Mouse (Mus musculus) liver, adult 2 months (tissue): Measurements from ENCODE around the gene Gm17304. TPM values are rescaled to one million over a fixed set of nuclear protein-coding genes. Genes with fewer than 3 reads are reported as not detected.

Experiments used
- DNase-seq: peaks from one replicate; pipeline ENCODE4 v3.0.0-alpha.2; 2011; ENCODE audit warnings: low read depth, low spot score; ENCODE audit errors: extremely low read depth
- H3K27ac ChIP-seq: fragments of 200-500 bp; replicated peaks from 2 replicates; pipeline ENCODE4 v1.5.1; 2012; ENCODE audit warnings: low read depth, mild to moderate bottlenecking, control low read depth, inconsistent platforms, low read length; ENCODE audit not compliant: insufficient read depth
- H3K27me3 ChIP-seq: fragments of 200-500 bp; 2 replicates; pipeline ENCODE4 v1.6.1; 2012; ENCODE audit warnings: mild to moderate bottlenecking, moderate library complexity, low read length, inconsistent platforms; ENCODE audit not compliant: control insufficient read depth, insufficient read depth
- H3K36me3 ChIP-seq: fragments of 200-500 bp; 2 replicates; pipeline ENCODE4 v1.6.1; 2012; ENCODE audit warnings: low read length, inconsistent platforms; ENCODE audit not compliant: control insufficient read depth, insufficient read depth
- H3K4me1 ChIP-seq: fragments of 200-500 bp; 2 replicates; pipeline ENCODE4 v1.6.1; 2011; ENCODE audit warnings: low read length; ENCODE audit not compliant: control insufficient read depth, insufficient read depth
- H3K4me3 ChIP-seq: fragments of 200-500 bp; 2 replicates; pipeline ENCODE4 v1.5.1; 2011; ENCODE audit warnings: low read depth, mild to moderate bottlenecking, control low read depth, low read length, moderate library complexity; ENCODE audit not compliant: insufficient read depth
- H3K79me2 ChIP-seq: fragments of 200-500 bp; 2 replicates; pipeline ENCODE4 v1.6.1; 2012; ENCODE audit warnings: inconsistent platforms, mild to moderate bottlenecking, low read length, moderate library complexity; ENCODE audit not compliant: control insufficient read depth, insufficient read depth
- H3K9ac ChIP-seq: fragments of 200-500 bp; 2 replicates; pipeline ENCODE4 v1.6.1; 2012; ENCODE audit warnings: low read depth, mild to moderate bottlenecking, control low read depth, inconsistent platforms, low read length
- CTCF ChIP-seq: fragments of 200-500 bp; IDR thresholded peaks from 2 replicates; pipeline ENCODE4 v1.5.1; 2011; ENCODE audit warnings: low read depth, low read length, control low read depth
- POLR2A ChIP-seq: fragments of 200-500 bp; IDR thresholded peaks from 2 replicates; pipeline ENCODE4 v1.6.1; 2011; ENCODE audit warnings: low read length, control low read depth; ENCODE audit not compliant: insufficient read depth; ENCODE audit errors: extremely low read depth
- WGBS: fragments of 180-500 bp; shearing (Covaris S2); methylation state at CpG from one replicate; pipeline ENCODE4 v1.1.7; 2018; 5-methylcytosine and 5-hydroxymethylcytosine counted together
- polyA plus RNA-seq: library from polyadenylated mRNA; depleted of rRNA; stranded (reverse); fragments of >200 nt; gene quantifications from 2 replicates; pipeline ENCODE4 v1.2.3, GENCODE M21; 2012
- total RNA-seq: library from RNA; depleted of rRNA; stranded (reverse); fragments of >200 nt; gene quantifications from 2 replicates; pipeline ENCODE4 v1.2.3, GENCODE M21; 2014

Gm17304 gene
- total and polyA plus RNA-seq, 2 experiments = not detected

DNA sequence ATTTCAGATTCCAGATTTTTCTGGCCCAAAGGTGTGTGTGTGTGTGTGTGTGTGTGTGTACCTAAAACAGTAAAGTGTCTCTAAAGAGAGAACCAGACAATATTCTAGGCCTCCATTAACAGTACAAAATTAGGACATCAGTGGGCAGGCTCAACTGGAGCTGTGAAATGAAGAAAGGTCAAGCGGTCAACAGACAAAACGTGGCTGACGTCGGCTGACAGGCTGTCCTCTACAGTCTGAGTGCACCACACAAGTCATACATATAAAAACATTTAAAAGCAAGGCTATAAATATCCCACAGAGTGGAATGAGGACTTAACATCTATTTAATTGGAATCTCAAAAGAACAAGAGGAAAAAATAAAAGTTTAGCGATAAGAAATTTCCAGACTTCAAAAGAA lies 1.8 kb upstream of the Gm17304 start:
- 87% methylated on average over 5 of the region's 5 CpGs for WGBS
- Histone ChIP-seq H3K4me3 (no peak overlapping the region), H3K27ac (no peak overlapping the region), H3K36me3 (no peaks in the 10 kb centered on the region), H3K27me3 (no peaks in the 10 kb centered on the region), H3K79me2 (no peaks in the 10 kb centered on the region), H3K9ac (no peak overlapping the region), H3K4me1 (no peaks in the 10 kb centered on the region; the same call in 1 of the 2 replicates)
- DNase-seq = no peak
- TF ChIP-seq CTCF = no peak
- no peak for TF ChIP-seq POLR2A

DNA sequence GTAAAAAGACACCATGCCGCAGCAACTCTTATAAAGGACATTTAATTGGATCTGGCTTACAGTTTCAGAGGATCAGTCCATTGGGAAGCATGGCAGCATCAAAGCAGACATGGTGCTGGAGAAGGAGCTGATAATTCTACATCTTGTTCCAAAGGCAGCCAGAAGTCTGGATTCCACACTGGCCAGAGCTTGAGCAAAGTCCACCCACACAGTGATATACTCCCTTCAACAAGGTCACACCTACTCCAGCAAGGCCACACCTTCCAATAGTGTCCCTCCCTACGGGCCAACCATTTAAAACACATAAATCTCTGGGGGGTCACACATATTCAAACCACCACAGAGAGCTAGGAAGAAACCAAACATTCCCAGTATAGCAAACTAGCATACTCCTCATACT lies 3.3 kb downstream of the Gm17304 start:
- peaks cover 4% of the 10 kb centered on the region; the same call in 1 of the 2 replicates for H3K36me3 ChIP-seq
- H3K79me2 ChIP-seq = no peaks in the 10 kb centered on the region
- H3K27me3 ChIP-seq = no peaks in the 10 kb centered on the region
- no peak overlapping the region for H3K9ac ChIP-seq
- DNase-seq = peak; percentile 36
- no peak overlapping the region for H3K27ac ChIP-seq
- TF ChIP-seq CTCF = no peak
- TF ChIP-seq POLR2A = no peak
- 83% methylated on average over 2 of the region's 2 CpGs for WGBS
- H3K4me1 ChIP-seq = no peaks in the 10 kb centered on the region; the same call in 1 of the 2 replicates
- no peak overlapping the region for H3K4me3 ChIP-seq

DNA sequence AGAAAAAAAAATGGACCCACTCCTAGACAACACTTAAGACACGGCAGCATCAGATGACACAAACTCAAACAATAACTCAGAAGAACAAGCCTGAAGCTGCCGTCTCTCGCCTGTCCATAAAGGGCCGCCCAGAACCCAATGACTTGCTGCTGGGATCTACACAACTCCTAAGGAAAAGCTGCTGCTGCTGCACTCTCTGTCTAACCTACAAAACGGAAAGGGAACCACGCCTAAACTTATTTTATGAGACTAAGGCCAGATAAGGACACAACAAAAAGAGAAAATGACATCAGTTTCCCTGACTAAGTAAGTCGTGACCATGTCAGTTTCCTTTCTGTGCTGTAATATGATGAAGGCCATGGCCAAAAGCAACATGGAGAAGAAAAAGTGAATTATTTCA lies 5.7 kb downstream of the Gm17304 start:
- TF ChIP-seq CTCF = no peak
- Histone ChIP-seq H3K36me3 (peaks cover 13% of the 10 kb centered on the region), H3K9ac (no peak overlapping the region), H3K79me2 (no peaks in the 10 kb centered on the region), H3K27me3 (no peaks in the 10 kb centered on the region), H3K4me1 (no peaks in the 10 kb centered on the region; the same call in 1 of the 2 replicates), H3K4me3 (no peak overlapping the region), H3K27ac (no peak overlapping the region)
- WGBS = 84% methylated on average over 7 of the region's 7 CpGs
- DNase-seq = no peak

DNA sequence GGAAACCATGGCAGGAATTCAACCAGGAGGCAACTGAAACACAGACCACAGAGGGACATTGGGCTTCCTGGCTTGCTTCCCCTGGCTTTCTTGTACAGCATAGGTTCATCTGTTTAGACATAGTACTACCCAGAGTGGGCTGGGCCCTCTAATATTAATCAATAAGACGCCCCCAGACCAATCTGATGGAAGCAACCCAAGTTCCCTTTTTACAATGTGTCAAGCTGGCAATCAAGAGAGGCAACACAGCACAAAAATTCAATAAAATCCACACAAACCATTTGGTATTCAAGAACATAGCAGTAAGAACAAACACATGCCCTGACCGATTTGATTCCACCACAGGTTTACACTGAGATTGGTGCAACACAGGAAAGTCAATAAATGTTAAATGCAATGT lies 6.1 kb downstream of the Gm17304 start:
- H3K4me3 ChIP-seq = no peak overlapping the region
- peaks cover 14% of the 10 kb centered on the region for H3K36me3 ChIP-seq
- DNase-seq = no peak
- H3K4me1 ChIP-seq = no peaks in the 10 kb centered on the region; the same call in 1 of the 2 replicates
- H3K27ac ChIP-seq = no peak overlapping the region
- WGBS = 54% methylated on average over 2 of the region's 2 CpGs
- no peaks in the 10 kb centered on the region for H3K27me3 ChIP-seq
- no peaks in the 10 kb centered on the region for H3K79me2 ChIP-seq
- TF ChIP-seq CTCF = no peak
- no peak for TF ChIP-seq POLR2A
- no peak overlapping the region for H3K9ac ChIP-seq

DNA sequence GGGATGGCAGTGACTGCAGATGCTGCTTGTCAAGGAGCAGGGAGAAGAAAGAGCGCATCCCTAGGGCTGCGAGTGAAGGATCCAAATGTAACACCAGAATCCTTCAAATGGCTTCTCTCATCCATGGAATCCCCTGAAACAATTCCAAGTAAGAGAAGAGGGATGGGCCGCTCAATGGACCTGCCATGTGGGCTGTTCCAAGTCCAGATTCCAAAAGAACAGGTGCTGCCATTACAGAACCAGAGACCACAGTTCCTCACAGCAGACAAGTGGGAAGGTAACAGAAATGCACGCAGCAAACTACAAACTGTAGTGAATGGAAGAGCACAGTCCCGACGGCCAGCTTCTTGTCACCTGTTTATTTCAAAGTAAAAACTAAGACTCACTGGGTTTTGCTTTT lies 11.5 kb downstream of the Gm17304 start:
- H3K9ac ChIP-seq = no peak overlapping the region
- peaks cover 19% of the 10 kb centered on the region for H3K36me3 ChIP-seq

DNA sequence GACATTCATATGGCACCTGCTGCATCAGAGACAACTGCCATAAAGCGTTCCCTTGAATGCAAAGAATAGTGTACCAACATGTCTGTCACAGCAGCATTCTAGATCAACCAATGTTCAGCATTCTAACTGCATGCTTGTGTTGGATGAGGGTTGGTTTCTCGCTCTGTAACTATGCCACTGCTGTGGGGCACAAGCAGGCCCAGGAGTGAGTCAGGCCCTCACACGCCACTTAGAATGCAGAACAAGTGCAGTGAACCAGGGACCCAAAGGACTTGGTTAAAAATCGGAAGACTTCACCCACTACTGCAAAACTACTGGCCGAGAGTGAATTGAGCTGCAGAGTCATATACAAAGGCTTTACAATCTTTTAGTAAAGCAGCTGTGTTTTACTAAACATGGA lies 13.3 kb downstream of the Gm17304 start:
- Histone ChIP-seq H3K27me3 (no peaks in the 10 kb centered on the region), H3K79me2 (no peaks in the 10 kb centered on the region; the same call in 1 of the 2 replicates), H3K36me3 (peaks cover 17% of the 10 kb centered on the region), H3K4me3 (no peak overlapping the region), H3K4me1 (no peaks in the 10 kb centered on the region), H3K9ac (no peak overlapping the region), H3K27ac (no peak overlapping the region)
- 96% methylated on average over 5 of the region's 5 CpGs for WGBS
- TF ChIP-seq CTCF (no peak), POLR2A (no peak)
- no peak for DNase-seq

More for the DNA sequence above, 11.5 kb downstream of the Gm17304 start:
- Histone ChIP-seq H3K4me1 (no peaks in the 10 kb centered on the region), H3K27me3 (no peaks in the 10 kb centered on the region), H3K4me3 (no peak overlapping the region), H3K27ac (no peak overlapping the region), H3K79me2 (no peaks in the 10 kb centered on the region; the same call in 1 of the 2 replicates)
- no peak for TF ChIP-seq POLR2A
- no peak for TF ChIP-seq CTCF
- no peak for DNase-seq
- WGBS = 96% methylated on average over 6 of the region's 6 CpGs
